Mouse (Mus musculus) midbrain, embryonic 11.5 days (tissue): ENCODE measurements around the gene Birc7. TPM values are rescaled to one million over a fixed set of nuclear protein-coding genes. Genes with fewer than 3 reads are reported as not detected.

Experiments used
- ATAC-seq: fragments of 200-750 bp; cut with Nextera tagmentation; 2 replicates; pipeline ENCODE4 v1.8.0; 2017; ENCODE audit warnings: moderate TSS enrichment, moderate library complexity; ENCODE audit not compliant: low FRiP score
- DNase-seq: peaks from one replicate; pipeline ENCODE4 v3.0.0; 2015; ENCODE audit warnings: low spot score; ENCODE audit errors: missing footprints
- H3K27ac ChIP-seq: fragments of 300-500 bp; sonication (generic); 2 replicates; pipeline ENCODE4 v1.5.1; 2014; ENCODE audit warnings: low read depth, low read length
- H3K27me3 ChIP-seq: fragments of 300-500 bp; sonication (generic); 2 replicates; pipeline ENCODE4 v1.6.1; 2014; ENCODE audit warnings: mild to moderate bottlenecking, low read length, moderate library complexity, mixed read lengths; ENCODE audit not compliant: control insufficient read depth, insufficient read depth
- H3K36me3 ChIP-seq: fragments of 300-500 bp; sonication (generic); 2 replicates; pipeline ENCODE4 v1.6.1; 2014; ENCODE audit warnings: mild to moderate bottlenecking, low read length, moderate library complexity, mixed read lengths; ENCODE audit not compliant: control insufficient read depth, insufficient read depth
- H3K4me1 ChIP-seq: fragments of 300-500 bp; sonication (generic); 2 replicates; pipeline ENCODE4 v1.6.1; 2014; ENCODE audit warnings: low read length; ENCODE audit not compliant: control insufficient read depth, insufficient read depth
- H3K4me2 ChIP-seq: fragments of 300-500 bp; sonication (generic); 2 replicates; pipeline ENCODE4 v1.6.1; 2014; ENCODE audit warnings: mild to moderate bottlenecking, moderate library complexity
- H3K4me3 ChIP-seq: fragments of 300-500 bp; sonication (generic); 2 replicates; pipeline ENCODE4 v1.5.1; 2014; ENCODE audit warnings: low read depth, low read length
- H3K9ac ChIP-seq: fragments of 300-500 bp; sonication (generic); 2 replicates; pipeline ENCODE4 v1.6.1; 2014; ENCODE audit warnings: low read length
- H3K9me3 ChIP-seq: fragments of 300-500 bp; sonication (generic); 2 replicates; pipeline ENCODE4 v1.6.1; 2016; ENCODE audit warnings: low read length; ENCODE audit not compliant: control insufficient read depth
- WGBS: fragments of 180-500 bp; shearing (Covaris S2); extraction: QIAGEN DNeasy Blood & Tissue Kit; methylation state at CpG from one replicate; pipeline ENCODE4 v1.1.7; 2014; 5-methylcytosine and 5-hydroxymethylcytosine counted together
- polyA plus RNA-seq: library from polyadenylated mRNA; unstranded; fragments of >200 nt; fragmentation: Nextera tagmentation; extraction: Ambion mirVana; gene quantifications from 2 replicates; pipeline ENCODE4 v1.2.1, GENCODE M21; 2014

Gene Birc7
- 0.14 and 0.45 TPM in 2 replicates for polyA plus RNA-seq

GRCm38 (mm10) chr2:180928723-180929122 is at the start of gene Birc7:
Gene Birc7 (plus strand): TSS chr2:180929023.
- ATAC-seq, result no peak
- Histone ChIP-seq H3K4me3 (no peak within 1 kb of the TSS), H3K27me3 (no peaks in the 10 kb centered on the region), H3K4me1 (no peaks in the 10 kb centered on the region), H3K9ac (no peak within 1 kb of the TSS; the same call in 1 of the 2 replicates), H3K27ac (no peak within 1 kb of the TSS), H3K4me2 (no peak within 1 kb of the TSS), H3K36me3 (no peaks in the 10 kb centered on the region), H3K9me3 (no peaks in the 10 kb centered on the region)
- WGBS, result 48% methylated on average over 4 of the region's 4 CpGs
- no peak for DNase-seq

GRCm38 (mm10) chr2:180879365-180880067 is 49.3 kb upstream of the Birc7 start:
- H3K36me3 ChIP-seq, result peaks cover 6% of the 10 kb centered on the region; the same call in 1 of the 2 replicates
- DNase-seq, result peak; percentile 93
- H3K4me1 ChIP-seq, result peaks cover 20% of the 10 kb centered on the region
- 32% methylated on average over 7 of the region's 7 CpGs for WGBS
- no peak overlapping the region for H3K9ac ChIP-seq
- no peak overlapping the region for H3K4me3 ChIP-seq
- H3K4me2 ChIP-seq, result no peak overlapping the region; the same call in 1 of the 2 replicates
- ATAC-seq, result peak; percentile 85
- no peaks in the 10 kb centered on the region for H3K9me3 ChIP-seq
- no peaks in the 10 kb centered on the region for H3K27me3 ChIP-seq
- peak overlapping the region; percentile 48; the same call in 1 of the 2 replicates for H3K27ac ChIP-seq

GRCm38 (mm10) chr2:180881281-180881680 is 47.5 kb upstream of the Birc7 start:
- peaks cover 28% of the 10 kb centered on the region for H3K4me1 ChIP-seq
- ATAC-seq (no peak), DNase-seq (no peak)
- H3K4me3 ChIP-seq, result no peak overlapping the region
- 69% methylated on average over 9 of the region's 9 CpGs for WGBS
- H3K9me3 ChIP-seq, result no peaks in the 10 kb centered on the region
- H3K27ac ChIP-seq, result no peak overlapping the region
- H3K36me3 ChIP-seq, result peaks cover 9% of the 10 kb centered on the region; the same call in 1 of the 2 replicates
- H3K9ac ChIP-seq, result no peak overlapping the region
- H3K4me2 ChIP-seq, result no peak overlapping the region
- H3K27me3 ChIP-seq, result no peaks in the 10 kb centered on the region

- no peak for DNase-seq
- H3K9ac ChIP-seq, result no peak overlapping the region
- no peak overlapping the region for H3K4me3 ChIP-seq
- WGBS, result 83% methylated on average over 5 of the region's 5 CpGs
- peaks cover 49% of the 10 kb centered on the region for H3K4me1 ChIP-seq
- peaks cover 5% of the 10 kb centered on the region; the same call in 1 of the 2 replicates for H3K36me3 ChIP-seq
- H3K4me2 ChIP-seq, result no peak overlapping the region
- no peak for ATAC-seq
- H3K27me3 ChIP-seq, result no peaks in the 10 kb centered on the region
- H3K9me3 ChIP-seq, result no peaks in the 10 kb centered on the region
- no peak overlapping the region for H3K27ac ChIP-seq
Measured at GRCm38 (mm10) chr2:180885270-180885669, 43.6 kb upstream of the Birc7 start.

GRCm38 (mm10) chr2:180889271-180889920 is 39.4 kb upstream of the Birc7 start:
- peak; percentile 97 for DNase-seq
- H3K27me3 ChIP-seq, result no peaks in the 10 kb centered on the region; the same call in 1 of the 2 replicates
- WGBS, result 4% methylated on average over 19 of the region's 19 CpGs
- H3K27ac ChIP-seq, result peak overlapping the region; percentile 99
- no peaks in the 10 kb centered on the region for H3K9me3 ChIP-seq
- H3K4me1 ChIP-seq, result peaks cover 57% of the 10 kb centered on the region
- H3K4me2 ChIP-seq, result peak overlapping the region; percentile 97
- peak; percentile 15 for ATAC-seq
- H3K4me3 ChIP-seq, result peak overlapping the region; percentile 56
- 0 out of 2 replicates have a peak, but pooled peaks cover 2% of the 10 kb centered on the region for H3K36me3 ChIP-seq
- H3K9ac ChIP-seq, result peak overlapping the region; percentile 99

GRCm38 (mm10) chr2:180889921-180890280 is 38.9 kb upstream of the Birc7 start:
- H3K4me3 ChIP-seq, result peak overlapping the region; percentile 99; the same call in 1 of the 2 replicates
- H3K9me3 ChIP-seq, result no peaks in the 10 kb centered on the region
- WGBS, result 4% methylated on average over 4 of the region's 4 CpGs
- DNase-seq (no peak), ATAC-seq (no peak; the same call in 1 of the 2 replicates)
- H3K4me1 ChIP-seq, result peaks cover 58% of the 10 kb centered on the region
- H3K4me2 ChIP-seq, result peak overlapping the region; percentile 97
- no peaks in the 10 kb centered on the region for H3K36me3 ChIP-seq
- peak overlapping the region; percentile 99 for H3K27ac ChIP-seq
- H3K9ac ChIP-seq, result peak overlapping the region; percentile 99
- H3K27me3 ChIP-seq, result no peaks in the 10 kb centered on the region; the same call in 1 of the 2 replicates

- Histone ChIP-seq H3K36me3 (no peaks in the 10 kb centered on the region), H3K27me3 (no peaks in the 10 kb centered on the region; the same call in 1 of the 2 replicates), H3K27ac (peak overlapping the region; percentile 99), H3K4me2 (peak overlapping the region; percentile 97), H3K9ac (peak overlapping the region; percentile 99), H3K4me1 (peaks cover 64% of the 10 kb centered on the region), H3K9me3 (no peaks in the 10 kb centered on the region), H3K4me3 (peak overlapping the region; percentile 99)
- peak; percentile 98 for DNase-seq
- ATAC-seq, result peak; percentile 11
- WGBS, result under 1% methylated on average over 27 of the region's 29 CpGs
Measured at GRCm38 (mm10) chr2:180890422-180891074, 38.3 kb upstream of the Birc7 start.

GRCm38 (mm10) chr2:180891075-180891834 is 37.6 kb upstream of the Birc7 start:
- H3K9ac ChIP-seq, result peak overlapping the region; percentile 99
- no peaks in the 10 kb centered on the region for H3K36me3 ChIP-seq
- H3K4me1 ChIP-seq, result peaks cover 60% of the 10 kb centered on the region
- ATAC-seq (no peak), DNase-seq (peak; percentile 97)
- peak overlapping the region; percentile 99 for H3K4me3 ChIP-seq
- H3K27me3 ChIP-seq, result no peaks in the 10 kb centered on the region; the same call in 1 of the 2 replicates
- H3K4me2 ChIP-seq, result peak overlapping the region; percentile 97
- H3K9me3 ChIP-seq, result no peaks in the 10 kb centered on the region
- WGBS, result under 1% methylated on average over 37 of the region's 37 CpGs
- H3K27ac ChIP-seq, result peak overlapping the region; percentile 99
